In the genomic region with DNA sequence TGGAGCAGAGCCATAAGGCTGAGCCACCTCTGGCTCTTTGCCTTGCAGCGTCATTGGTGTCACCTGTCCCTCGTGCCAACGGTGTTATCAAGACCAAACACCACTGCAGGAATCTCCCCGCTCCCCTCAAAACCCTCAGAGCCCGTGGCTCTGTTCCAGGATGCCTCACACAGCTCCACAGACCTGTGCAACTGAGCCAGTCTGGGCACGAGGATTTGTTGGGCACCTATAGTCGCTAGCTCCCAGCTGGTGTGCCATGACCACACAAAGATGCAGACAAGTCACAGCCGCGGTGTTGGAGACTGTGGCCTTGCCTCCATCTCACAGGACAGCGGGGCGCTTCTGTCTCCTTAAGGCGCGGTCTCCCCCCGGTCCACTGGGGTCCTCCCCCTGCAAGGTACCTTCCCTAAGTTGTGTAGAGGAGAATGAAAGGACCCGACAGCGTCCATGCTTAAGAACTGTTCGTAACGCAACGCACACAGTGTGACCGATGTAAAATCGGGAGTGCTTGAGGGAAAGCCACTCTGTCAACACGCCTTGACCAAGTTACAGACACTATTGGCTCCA, we compare ENCODE assay signal across 8 mouse cellular contexts. TPM values are rescaled to one million over a fixed set of nuclear protein-coding genes. Genes with fewer than 3 reads are reported as not detected.
DNase-seq lines count a peak whose midpoint lies in the region; ATAC-seq and TF ChIP-seq lines count a peak whose summit lies in the region.

No protein-coding gene starts in this region.

- H3K9ac ChIP-seq in embryonic facial prominence, embryonic 15.5 days, result peak overlapping the region; percentile 12; the same call in 1 of the 2 replicates
- peak overlapping the region; percentile 80 for H3K9ac ChIP-seq in limb, embryonic 13.5 days
- H3K9ac ChIP-seq in midbrain, embryonic 13.5 days (replicated peaks), result peak overlapping the region; percentile 85
- peak overlapping the region; percentile 47 for H3K9ac ChIP-seq in stomach, postnatal 0 days (ENCODE audit: low read length)

- DNase-seq in embryo, embryonic 10 days (ENCODE audit: low spot score), result peak; percentile 28
- DNase-seq in embryo, embryonic 11 days, result no peak
- DNase-seq in Patski (ENCODE audit: low read depth, low spot score), result no peak
- DNase-seq in hindbrain, embryonic 10.5 days (ENCODE audit: low spot score), result no peak
- no peak for DNase-seq in stomach, postnatal 0 days (ENCODE audit: low spot score)

- H3K4me2 ChIP-seq in embryonic facial prominence, embryonic 15.5 days (replicated peaks), result peak overlapping the region; percentile 96
- H3K4me2 ChIP-seq in limb, embryonic 13.5 days (replicated peaks), result peak overlapping the region; percentile 99
- H3K4me2 ChIP-seq in midbrain, embryonic 13.5 days (replicated peaks), result peak overlapping the region; percentile 94
- H3K4me2 ChIP-seq in stomach, postnatal 0 days (replicated peaks; ENCODE audit: low read depth), result peak overlapping the region; percentile 98

- POLR2A ChIA-PET in Patski (lab: Charles Lee), result no interaction called here

- peak overlapping the region; percentile 87 for H3K4me3 ChIP-seq in embryonic facial prominence, embryonic 15.5 days (replicated peaks)
- H3K4me3 ChIP-seq in hindbrain, embryonic 10.5 days, result peak overlapping the region; percentile 84
- peak overlapping the region; percentile 85 for H3K4me3 ChIP-seq in limb, embryonic 13.5 days
- peak overlapping the region; percentile 81 for H3K4me3 ChIP-seq in midbrain, embryonic 13.5 days (replicated peaks)
- peak overlapping the region; percentile 92 for H3K4me3 ChIP-seq in stomach, postnatal 0 days (ENCODE audit: low read depth, low read length)

- in situ Hi-C loops in Patski (cut with MboI; ENCODE audit: low pct_unique_long_range_greater_than_20kb), result no loop called here

- no peak for TF ChIP-seq CTCF in Patski (IDR thresholded peaks at IDR 0.05)
- TF ChIP-seq CTCF in stomach, postnatal 0 days (IDR thresholded peaks at IDR 0.05; ENCODE audit: low read depth), result no peak

- H3K27ac ChIP-seq in embryonic facial prominence, embryonic 15.5 days (replicated peaks), result no peak overlapping the region
- H3K27ac ChIP-seq in hindbrain, embryonic 10.5 days, result peak overlapping the region; percentile 78
- no peak overlapping the region for H3K27ac ChIP-seq in limb, embryonic 13.5 days
- H3K27ac ChIP-seq in midbrain, embryonic 13.5 days, result peak overlapping the region; percentile 66; the same call in 1 of the 2 replicates
- H3K27ac ChIP-seq in stomach, postnatal 0 days (replicated peaks), result no peak overlapping the region

- 1% methylated on average over 22 of the region's 22 CpGs for WGBS in embryonic facial prominence, embryonic 15.5 days
- 3% methylated on average over 22 of the region's 22 CpGs for WGBS in hindbrain, embryonic 10.5 days
- WGBS in limb, embryonic 13.5 days, result 3% methylated on average over 22 of the region's 22 CpGs
- WGBS in midbrain, embryonic 13.5 days, result 2% methylated on average over 22 of the region's 22 CpGs
- WGBS in stomach, postnatal 0 days, result 2% methylated on average over 22 of the region's 22 CpGs

- H3K36me3 ChIP-seq in embryonic facial prominence, embryonic 15.5 days, result no peaks in the 10 kb centered on the region
- H3K36me3 ChIP-seq in hindbrain, embryonic 10.5 days, result peaks cover 8% of the 10 kb centered on the region
- peaks cover 8% of the 10 kb centered on the region for H3K36me3 ChIP-seq in limb, embryonic 13.5 days
- H3K36me3 ChIP-seq in midbrain, embryonic 13.5 days, result peaks cover 8% of the 10 kb centered on the region
- no peaks in the 10 kb centered on the region for H3K36me3 ChIP-seq in stomach, postnatal 0 days (ENCODE audit: control insufficient read depth, insufficient read depth, low read length)

- CTCF ChIA-PET in Patski (lab: Charles Lee), result interaction anchor here (1.3 kb wide), 1 partner anchor 22 kb away, joined by 3 read pairs; no protein-coding TSS in a partner anchor

- no peaks in the 10 kb centered on the region for H3K9me3 ChIP-seq in embryonic facial prominence, embryonic 15.5 days (replicated peaks)
- no peaks in the 10 kb centered on the region for H3K9me3 ChIP-seq in hindbrain, embryonic 10.5 days
- H3K9me3 ChIP-seq in limb, embryonic 13.5 days, result no peaks in the 10 kb centered on the region
- no peaks in the 10 kb centered on the region for H3K9me3 ChIP-seq in midbrain, embryonic 13.5 days
- no peaks in the 10 kb centered on the region for H3K9me3 ChIP-seq in stomach, postnatal 0 days (ENCODE audit: control insufficient read depth, low read length)

- H3K4me1 ChIP-seq in embryonic facial prominence, embryonic 15.5 days, result peaks cover 15% of the 10 kb centered on the region
- H3K4me1 ChIP-seq in hindbrain, embryonic 10.5 days (replicated peaks), result peaks cover 29% of the 10 kb centered on the region
- peaks cover 18% of the 10 kb centered on the region for H3K4me1 ChIP-seq in limb, embryonic 13.5 days
- peaks cover 21% of the 10 kb centered on the region for H3K4me1 ChIP-seq in midbrain, embryonic 13.5 days (replicated peaks)
- 0 out of 2 replicates have a peak, but pooled peaks cover 2% of the 10 kb centered on the region for H3K4me1 ChIP-seq in stomach, postnatal 0 days (replicated peaks; ENCODE audit: control insufficient read depth, insufficient read depth)

- no peak for TF ChIP-seq EP300 in stomach, postnatal 0 days (optimal IDR thresholded peaks at IDR 0.05)

- peak; percentile 19 for ATAC-seq in Patski
- ATAC-seq in embryonic facial prominence, embryonic 15.5 days (ENCODE audit: insufficient number of reproducible peaks, low FRiP score, low TSS enrichment, low read depth), result peak; percentile 22; the same call in 1 of the 2 replicates
- peak; percentile 49 for ATAC-seq in limb, embryonic 13.5 days (ENCODE audit: low FRiP score, low read depth)
- ATAC-seq in midbrain, embryonic 13.5 days, result peak; percentile 65
- peak; percentile 10 for ATAC-seq in stomach, postnatal 0 days (ENCODE audit: low FRiP score, low TSS enrichment)

- H3K27me3 ChIP-seq in Patski, result no peaks in the 10 kb centered on the region
- peaks cover 27% of the 10 kb centered on the region for H3K27me3 ChIP-seq in embryonic facial prominence, embryonic 15.5 days
- H3K27me3 ChIP-seq in hindbrain, embryonic 10.5 days (ENCODE audit: insufficient read depth, poor library complexity, severe bottlenecking), result peaks cover 43% of the 10 kb centered on the region
- peaks cover 50% of the 10 kb centered on the region for H3K27me3 ChIP-seq in limb, embryonic 13.5 days
- peaks cover 28% of the 10 kb centered on the region for H3K27me3 ChIP-seq in midbrain, embryonic 13.5 days
- H3K27me3 ChIP-seq in stomach, postnatal 0 days (ENCODE audit: control insufficient read depth, insufficient read depth, low read length), result no peaks in the 10 kb centered on the region

RNA-seq across cellular contexts. Expression of gene Asb1, which starts 0.6 kb away (rescaled TPM):
- 15.4 TPM for polyA plus RNA-seq in Patski (2021)
- polyA plus RNA-seq in embryonic facial prominence, embryonic 15.5 days (2015; fragmentation: Nextera tagmentation; extraction: Ambion mirVana), result 4.7 and 5.6 TPM in 2 replicates
- polyA plus RNA-seq in hindbrain, embryonic 10.5 days (2016; fragmentation: Nextera tagmentation; extraction: Ambion mirVana), result 8.9 and 10.8 TPM in 2 replicates
- 5.5 and 6.3 TPM in 2 replicates for polyA plus RNA-seq in limb, embryonic 13.5 days (2015; fragmentation: Nextera tagmentation; extraction: Ambion mirVana)
- polyA plus RNA-seq in midbrain, embryonic 13.5 days (2015; fragmentation: Nextera tagmentation; extraction: Ambion mirVana), result 10.9 TPM in 2 replicates
- polyA plus RNA-seq in stomach, postnatal 0 days (2015; fragmentation: Nextera tagmentation; extraction: Ambion mirVana), result 1.6 and 2.3 TPM in 2 replicates

RNA-seq across cellular contexts. Expression of gene Traf3ip1, which starts 45.3 kb away (rescaled TPM):
- polyA plus RNA-seq in Patski (2021), result 19.0 TPM
- polyA plus RNA-seq in embryonic facial prominence, embryonic 15.5 days (2015; fragmentation: Nextera tagmentation; extraction: Ambion mirVana), result 11.4 and 12.6 TPM in 2 replicates
- polyA plus RNA-seq in hindbrain, embryonic 10.5 days (2016; fragmentation: Nextera tagmentation; extraction: Ambion mirVana), result 9.3 and 11.0 TPM in 2 replicates
- 9.6 and 10.0 TPM in 2 replicates for polyA plus RNA-seq in limb, embryonic 13.5 days (2015; fragmentation: Nextera tagmentation; extraction: Ambion mirVana)
- 10.8 and 11.3 TPM in 2 replicates for polyA plus RNA-seq in midbrain, embryonic 13.5 days (2015; fragmentation: Nextera tagmentation; extraction: Ambion mirVana)
- polyA plus RNA-seq in stomach, postnatal 0 days (2015; fragmentation: Nextera tagmentation; extraction: Ambion mirVana), result 3.0 and 3.1 TPM in 2 replicates

Comparison
In these comparisons a context has a peak if more than half of its experiments do, and no peak if none do; other contexts are left out.
1. ATAC-seq: peak in every context shown above with its lines; median percentile 65 in midbrain, embryonic 13.5 days; 49 in limb, embryonic 13.5 days; 22 in embryonic facial prominence, embryonic 15.5 days; 19 in Patski; 10 in stomach, postnatal 0 days.
2. H3K27ac ChIP-seq: peak in hindbrain, embryonic 10.5 days (single experiment) and midbrain, embryonic 13.5 days (single experiment); none in embryonic facial prominence, embryonic 15.5 days (single experiment), limb, embryonic 13.5 days (single experiment) and stomach, postnatal 0 days (single experiment).
3. H3K9ac ChIP-seq: peak in every context shown above with its lines; median percentile 85 in midbrain, embryonic 13.5 days; 80 in limb, embryonic 13.5 days; 47 in stomach, postnatal 0 days; 12 in embryonic facial prominence, embryonic 15.5 days.
4. Peak in every context shown above with its lines, with median percentiles within 50 percentile points of each other: H3K4me2 ChIP-seq and H3K4me3 ChIP-seq.